Mouse (Mus musculus): Measurements from ENCODE around the gene Aatf.

Gene Aatf

GRCm38 (mm10) chr11:84513171-84514116 lies at the start of gene Aatf:
Gene Aatf, minus strand, starts transcription at chr11:84513522.
- CTCF ChIA-PET, result interaction anchor here (1.2 kb wide), 1 partner anchor 11 kb away, joined by 3 read pairs; no protein-coding TSS in a partner anchor

DNA sequence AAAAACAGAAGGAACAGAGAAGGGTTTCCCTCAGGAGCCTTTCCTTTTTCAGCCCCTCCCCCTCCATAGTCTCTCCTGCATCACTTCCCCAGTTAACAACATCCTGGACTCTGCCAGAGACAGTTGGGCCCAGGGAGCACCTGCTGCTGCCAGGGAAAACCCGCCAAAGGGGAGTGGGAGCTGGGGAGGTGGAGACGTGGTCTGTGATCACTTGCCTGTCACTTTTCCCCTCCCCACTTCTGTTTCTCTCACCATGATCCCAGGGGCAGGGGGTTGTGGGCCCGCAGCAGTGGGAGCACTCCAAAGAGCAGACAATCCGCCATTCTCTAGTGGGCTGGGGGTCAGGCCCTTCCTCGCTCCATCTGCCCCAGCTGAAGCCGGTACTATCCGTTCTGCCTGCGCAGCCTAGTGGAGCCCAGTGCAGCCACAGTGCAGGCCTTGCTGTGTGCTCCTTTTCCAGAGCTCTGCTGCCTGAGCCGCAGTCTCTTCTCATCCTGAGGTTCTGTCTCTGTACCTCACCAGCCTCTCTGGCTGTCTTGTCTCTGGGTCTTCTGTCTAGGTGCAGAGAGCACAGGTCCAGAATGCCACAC lies 49.5 kb upstream of the Aatf start:
- CTCF ChIA-PET, result no interaction called here

DNA sequence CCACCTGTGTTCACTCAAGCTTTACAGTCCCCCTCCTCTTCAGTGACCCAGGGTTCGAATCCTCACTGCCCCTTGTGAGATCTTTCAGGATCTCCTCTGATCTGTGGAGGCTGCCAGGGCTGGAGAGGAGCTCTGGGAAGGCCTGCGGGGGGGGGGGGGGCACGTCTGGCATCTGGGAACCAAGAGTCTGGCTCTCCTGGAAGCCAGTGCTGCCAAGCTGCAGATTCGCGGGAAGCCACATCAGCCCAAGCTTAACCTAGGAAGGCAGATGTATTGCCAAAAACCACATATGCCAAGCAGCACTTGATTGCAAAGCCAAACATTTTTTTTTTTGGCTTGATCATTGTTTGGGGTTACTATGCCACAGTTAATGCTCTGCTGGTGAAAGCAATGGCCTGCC lies 48.2 kb upstream of the Aatf start:
- CTCF ChIA-PET, result no interaction called here

GRCm38 (mm10) chr11:84553821-84554450 lies 40.6 kb upstream of the Aatf start:
- CTCF ChIA-PET, result no interaction called here

- CTCF ChIA-PET, result interaction anchor here (0.6 kb wide), 1 partner anchor 17 kb away, joined by 4 read pairs; no protein-coding TSS in a partner anchor
Observed at GRCm38 (mm10) chr11:84551296-84551695, 38.0 kb upstream of the Aatf start.

DNA sequence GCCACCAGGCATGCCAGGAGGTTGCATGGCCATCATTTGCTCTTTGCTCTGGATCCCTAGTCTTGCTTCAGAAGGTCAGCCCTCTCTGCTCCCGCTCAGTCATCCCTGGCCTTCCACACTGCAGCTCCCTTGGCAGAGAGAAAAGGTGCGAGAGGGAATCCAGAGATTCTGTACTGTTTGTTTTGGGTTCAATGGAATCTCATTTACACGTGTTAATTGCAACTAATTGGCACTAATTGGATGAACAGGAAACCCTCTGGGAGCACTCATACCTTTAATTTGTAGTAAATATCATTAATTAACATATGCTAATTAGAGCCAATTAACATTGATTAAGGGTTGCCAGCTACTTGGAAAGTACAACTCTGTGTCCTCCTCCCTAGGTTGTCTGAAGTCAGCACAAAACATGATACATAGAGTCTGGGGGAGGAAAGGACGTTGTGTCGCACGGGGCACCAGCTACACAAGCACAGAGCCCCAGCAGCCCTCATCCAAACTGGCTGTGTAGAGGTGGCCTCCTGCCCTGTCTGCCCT lies 36.0 kb upstream of the Aatf start:
- CTCF ChIA-PET, result no interaction called here

GRCm38 (mm10) chr11:84548293-84548692 lies 35.0 kb upstream of the Aatf start:
- CTCF ChIA-PET, result no interaction called here

GRCm38 (mm10) chr11:84539981-84540380 lies 26.7 kb upstream of the Aatf start:
- CTCF ChIA-PET, result no interaction called here

- CTCF ChIA-PET, result no interaction called here
Observed at GRCm38 (mm10) chr11:84529797-84530703, 16.7 kb upstream of the Aatf start.

DNA sequence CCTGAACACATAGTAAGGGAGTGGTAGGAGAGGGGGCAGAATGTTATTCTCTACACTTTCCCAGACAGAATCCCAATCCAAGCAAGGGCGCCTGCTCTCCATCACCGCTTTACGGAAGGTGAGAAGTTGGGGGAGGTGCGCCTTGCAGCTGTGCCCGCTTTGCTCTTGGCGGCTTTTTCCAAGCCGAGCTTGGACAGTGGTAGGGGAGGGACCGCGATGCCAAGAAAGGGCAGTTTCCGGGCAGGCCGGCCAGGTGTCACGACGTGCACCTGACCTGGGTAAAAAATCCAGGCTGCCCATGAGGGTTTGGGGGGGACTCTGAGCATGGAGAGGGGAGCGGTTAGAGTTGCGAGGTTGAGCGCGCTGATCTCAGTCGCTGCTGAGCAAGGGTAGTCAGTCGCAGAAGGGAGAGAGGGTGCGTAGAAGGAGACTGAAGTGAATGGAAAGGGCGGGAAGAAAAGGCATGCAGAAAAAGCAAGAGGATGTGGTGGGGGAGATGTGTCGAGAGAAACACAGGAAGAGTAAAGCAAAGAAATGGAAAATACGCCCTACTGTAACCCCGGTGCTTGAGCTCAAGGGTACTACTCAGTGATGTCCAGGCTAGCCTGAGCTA lies 15.9 kb upstream of the Aatf start:
- CTCF ChIA-PET, result no interaction called here

- CTCF ChIA-PET, result no interaction called here
Observed at GRCm38 (mm10) chr11:84526976-84527860, 13.9 kb upstream of the Aatf start.

- CTCF ChIA-PET, result no interaction called here
Observed at GRCm38 (mm10) chr11:84526451-84526850, 13.1 kb upstream of the Aatf start.

DNA sequence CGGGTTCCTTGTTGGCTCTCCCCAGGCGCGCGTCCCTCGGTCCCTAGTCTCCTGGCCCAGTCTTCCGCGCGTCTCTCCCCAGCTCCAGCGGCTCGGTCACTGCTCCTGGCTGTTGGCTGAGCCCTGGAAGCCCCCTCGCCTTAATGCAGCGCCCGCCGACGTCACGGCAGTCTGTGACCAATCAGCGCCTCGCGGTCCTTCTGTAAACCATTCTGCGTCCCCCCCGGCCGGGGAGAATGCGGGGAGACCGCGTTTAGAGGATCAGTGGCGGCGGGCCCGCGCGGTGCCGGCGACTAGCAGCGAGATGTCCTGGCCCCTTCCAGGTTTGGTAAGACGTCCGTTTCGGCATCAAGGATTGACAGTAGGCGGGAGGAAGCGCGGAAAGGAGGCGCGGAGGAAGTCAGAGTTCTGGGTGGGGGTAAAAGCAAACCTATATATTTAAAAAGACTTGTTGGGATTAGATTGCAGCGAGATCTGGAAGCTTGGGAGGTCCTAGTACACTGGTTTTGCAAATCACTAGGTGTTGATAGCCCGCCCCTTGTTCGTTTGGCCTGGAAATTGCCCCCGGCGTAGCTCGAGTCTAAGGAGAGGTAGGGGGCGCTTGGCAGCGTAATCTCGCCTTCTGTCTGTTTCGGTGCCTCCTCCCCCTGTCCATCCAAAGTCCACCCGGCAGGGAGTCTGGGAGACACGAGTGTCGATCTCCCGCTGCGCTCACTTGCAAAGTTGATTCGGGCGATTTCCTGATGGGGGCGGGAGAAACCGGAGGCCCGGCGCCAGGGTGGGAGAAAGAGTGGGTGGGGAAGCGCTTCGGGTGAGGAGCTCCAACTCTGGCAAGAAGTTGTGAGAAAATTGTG lies 12.3 kb upstream of the Aatf start, which contains the start of gene Lhx1:
Gene Lhx1 (minus strand): TSS at position 115 of the 854 bp plus-strand sequence.
- CTCF ChIA-PET, result no interaction called here

DNA sequence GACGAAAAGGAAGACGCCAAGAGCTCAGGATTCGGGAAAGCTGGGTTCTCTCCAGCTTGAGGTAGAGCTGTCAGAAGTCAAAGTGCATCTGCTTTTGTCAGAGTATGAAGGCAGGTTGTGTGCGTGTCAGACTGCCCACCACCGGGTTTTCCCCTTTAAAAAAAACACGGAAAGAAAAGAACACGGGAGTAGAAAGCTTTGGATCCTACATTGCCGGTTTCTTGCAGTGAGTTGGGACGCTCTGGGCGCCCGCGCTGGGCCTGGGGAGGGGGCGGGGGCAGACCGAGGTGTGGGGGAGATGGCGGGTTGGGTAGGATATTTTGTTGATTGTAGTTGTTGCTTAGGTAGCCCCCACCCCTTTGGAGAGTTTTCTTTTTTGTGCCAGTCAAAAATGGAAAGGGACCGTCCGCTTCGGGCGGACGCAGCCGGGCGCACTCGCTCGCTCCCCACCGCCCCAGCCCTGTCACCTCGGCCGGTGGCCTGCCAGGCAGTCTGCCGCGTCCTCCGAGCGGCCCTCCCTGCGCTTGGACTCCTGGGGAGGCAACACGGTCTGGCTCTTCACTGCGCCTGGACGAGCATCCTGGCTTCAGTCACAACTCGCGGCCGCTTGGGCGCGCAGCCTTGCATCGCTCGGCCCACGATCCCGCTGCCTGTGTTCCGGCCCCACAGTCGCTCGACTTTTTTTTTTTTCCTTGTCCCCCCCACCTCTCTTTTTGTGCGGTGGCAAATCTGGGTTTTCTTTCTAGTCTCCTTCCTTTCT lies 11.4 kb upstream of the Aatf start:
- CTCF ChIA-PET, result interaction anchor here (0.6 to 1.3 kb wide), 3 partner anchors 9 to 80 kb away, joined by 3 to 5 read pairs (median 3); no protein-coding TSS in a partner anchor

DNA sequence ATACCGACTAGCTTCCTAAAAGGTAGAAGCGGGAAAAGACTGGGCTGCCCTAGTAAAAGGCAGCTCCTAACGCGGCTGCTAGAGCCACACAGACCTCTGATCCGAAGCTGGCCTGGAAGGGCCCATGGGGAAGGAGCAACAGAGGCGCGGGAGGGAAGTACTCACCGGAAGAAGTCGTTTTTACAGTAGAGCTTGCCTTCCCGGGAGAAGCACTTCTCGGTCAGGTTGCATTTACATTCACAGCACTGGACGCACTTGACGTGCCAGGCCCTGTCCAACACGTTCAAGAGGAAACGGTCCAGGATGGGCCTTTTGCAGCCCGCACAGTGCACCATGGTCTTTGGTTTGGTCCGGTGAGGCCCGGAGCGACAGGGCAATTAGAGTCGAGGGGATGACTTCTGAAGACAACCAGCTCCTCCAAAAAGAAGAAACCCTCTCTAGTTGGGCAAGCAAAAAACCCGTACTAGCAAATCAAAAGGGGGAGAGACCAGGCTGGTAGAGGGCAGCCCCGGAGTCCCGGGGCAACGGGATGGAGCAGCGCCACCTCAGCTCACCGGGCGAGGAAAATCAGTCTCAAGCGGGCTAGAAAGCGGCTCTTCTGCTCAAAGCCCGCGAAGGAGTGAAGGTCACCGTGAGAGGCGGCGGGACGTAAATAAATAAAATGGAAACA lies 10.7 kb upstream of the Aatf start:
- CTCF ChIA-PET, result interaction anchor here (0.6 to 1.3 kb wide), 3 partner anchors 8 to 81 kb away, joined by 3 to 5 read pairs (median 3); no protein-coding TSS in a partner anchor

DNA sequence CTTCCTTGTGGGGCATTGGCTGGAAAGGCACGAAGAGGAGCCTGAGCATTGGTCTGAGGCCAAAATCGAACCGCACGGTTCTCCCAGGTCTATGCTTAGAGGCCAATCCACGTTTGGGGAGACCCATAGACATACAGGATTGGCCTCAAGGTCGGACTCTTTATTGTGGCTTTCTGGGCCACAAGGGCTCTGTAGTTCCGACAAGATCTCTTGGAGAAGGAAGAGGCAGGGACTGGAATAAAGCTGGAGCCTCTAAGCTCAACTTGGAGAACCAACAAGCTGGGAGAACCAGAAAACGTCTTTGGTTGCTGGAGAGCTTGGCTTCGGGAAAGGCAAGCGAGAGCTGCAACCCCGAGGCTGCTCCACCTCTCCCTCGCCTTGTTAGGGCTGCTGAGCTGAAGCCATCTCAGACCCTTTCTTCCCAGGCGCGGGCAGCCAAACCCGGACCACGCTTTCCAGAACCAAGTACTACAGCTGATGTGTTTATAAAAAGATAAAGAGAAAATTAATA lies 10.1 kb upstream of the Aatf start:
- CTCF ChIA-PET, result interaction anchor here (1.3 kb wide), 1 partner anchor 9 kb away, joined by 3 read pairs; no protein-coding TSS in a partner anchor
